Mouse (Mus musculus) cerebellum, adult 2 months (tissue): Measurements from ENCODE around the gene P3h2. TPM values are rescaled to one million over a fixed set of nuclear protein-coding genes. Genes with fewer than 3 reads are reported as not detected.

Experiments used
- DNase-seq, 2 experiments: peaks; one replicate each; pipeline ENCODE4 v3.0.0; 2021
- H3K27ac ChIP-seq: fragments of 200-500 bp; 2 replicates; pipeline ENCODE4 v1.5.1; 2012; ENCODE audit warnings: low read length, control low read depth, inconsistent platforms; ENCODE audit not compliant: insufficient read depth
- H3K27me3 ChIP-seq: fragments of 200-500 bp; 2 replicates; pipeline ENCODE4 v1.6.1; 2012; ENCODE audit warnings: inconsistent platforms, mild to moderate bottlenecking, low read length, moderate library complexity; ENCODE audit not compliant: control insufficient read depth, insufficient read depth
- H3K4me1 ChIP-seq: fragments of 200-500 bp; 2 replicates; pipeline ENCODE4 v1.6.1; 2011; ENCODE audit warnings: low read length; ENCODE audit not compliant: control insufficient read depth, insufficient read depth
- H3K4me3 ChIP-seq: fragments of 200-500 bp; replicated peaks from 2 replicates; pipeline ENCODE3; 2011; ENCODE audit warnings: mild to moderate bottlenecking, low read depth, low read length, control low read depth; ENCODE audit not compliant: insufficient read depth
- CTCF ChIP-seq: fragments of 200-500 bp; IDR thresholded peaks from 2 replicates; pipeline ENCODE4 v1.5.1; 2011; ENCODE audit warnings: low read depth, mild to moderate bottlenecking, control low read depth, low read length, moderate library complexity, borderline replicate concordance; ENCODE audit not compliant: insufficient read depth
- POLR2A ChIP-seq: fragments of 200-500 bp; IDR thresholded peaks from 2 replicates; pipeline ENCODE4 v1.6.1; 2011; ENCODE audit warnings: low read length, control low read depth, borderline replicate concordance; ENCODE audit not compliant: insufficient read depth
- WGBS: fragments of 180-500 bp; shearing (Covaris S2); methylation state at CpG from one replicate; pipeline ENCODE4 v1.1.7; 2018; 5-methylcytosine and 5-hydroxymethylcytosine counted together
- polyA plus RNA-seq: library from polyadenylated mRNA; depleted of rRNA; stranded (reverse); fragments of >200 nt; gene quantifications from 2 replicates; pipeline ENCODE4 v1.2.3, GENCODE M21; 2012

Gene P3h2
- polyA plus RNA-seq, 1 experiment, result 1.2 TPM

DNA sequence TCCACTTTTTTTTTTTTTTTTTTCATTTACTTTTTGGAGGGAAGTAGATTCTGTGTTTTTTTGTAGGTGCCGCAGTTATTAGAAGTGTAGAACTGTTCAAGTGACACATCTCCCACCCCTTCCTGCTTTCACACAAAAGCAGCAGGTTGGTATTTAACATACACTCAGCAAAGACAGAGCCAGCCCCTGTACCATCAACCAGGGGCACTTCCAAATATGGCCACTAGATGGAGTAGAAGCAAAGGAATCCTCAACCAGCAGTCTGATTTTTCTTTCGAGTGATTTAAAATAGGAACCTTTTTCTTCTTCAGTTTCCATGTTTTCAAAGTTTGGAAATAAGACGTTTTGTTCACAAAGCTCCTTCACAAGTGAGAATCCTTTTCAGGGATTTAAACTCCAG, 138.3 kb downstream of the P3h2 start:
- Histone ChIP-seq H3K4me1 (no peaks in the 10 kb centered on the region), H3K27me3 (no peaks in the 10 kb centered on the region), H3K27ac (no peak overlapping the region), H3K4me3 (no peak overlapping the region)
- DNase-seq, result peak; percentile 28 to 32
- TF ChIP-seq CTCF (peak; percentile 65; the same call in 1 of the 2 replicates), POLR2A (no peak)
- 19% methylated on average over 3 of the region's 3 CpGs for whole genome bisulfite sequencing

DNA sequence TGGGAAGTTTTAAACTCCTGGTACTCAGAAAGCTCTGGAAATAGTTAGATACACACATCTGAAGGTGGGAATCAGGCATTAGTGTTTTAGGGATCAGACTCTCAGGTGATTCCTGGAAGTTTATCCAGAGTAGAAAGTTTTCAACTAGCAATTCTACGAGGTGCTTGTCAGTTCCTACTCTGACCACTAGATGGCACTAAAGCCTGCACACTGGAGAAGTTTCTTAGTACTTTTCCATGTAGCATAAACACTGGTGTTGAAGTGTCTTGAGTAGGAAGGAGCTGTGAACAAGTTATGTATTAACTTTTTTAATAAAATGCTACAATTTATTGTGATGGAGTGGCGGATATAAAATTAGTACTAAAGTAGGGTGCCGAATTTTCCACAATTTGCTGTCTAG, 141.7 kb downstream of the P3h2 start:
- WGBS, result 26% methylated on average over 3 of the region's 3 CpGs

DNA sequence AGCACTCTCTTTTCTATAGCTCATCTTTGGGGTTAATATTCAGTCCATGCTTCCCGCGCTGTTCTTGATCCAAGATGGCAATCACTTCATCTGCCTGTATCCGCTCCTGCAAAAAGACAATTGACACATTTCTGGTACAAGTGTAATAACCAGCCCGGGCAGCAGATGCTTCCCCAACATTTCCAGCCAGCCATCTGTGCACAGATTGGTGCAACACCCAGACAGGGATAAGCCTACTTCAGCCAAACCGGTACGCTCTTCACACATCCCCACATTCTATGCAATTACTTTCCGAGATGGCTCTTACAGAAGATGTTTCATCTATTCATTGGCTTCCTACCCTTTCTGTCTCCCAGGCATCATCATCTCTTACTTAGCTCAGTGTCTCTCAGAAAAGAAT, 145.2 kb downstream of the P3h2 start:
- TF ChIP-seq CTCF, result no peak
- TF ChIP-seq POLR2A, result no peak
- WGBS, result 19% methylated on average over 7 of the region's 7 CpGs
- no peaks in the 10 kb centered on the region; the same call in 1 of the 2 replicates for H3K4me1 ChIP-seq
- no peak overlapping the region for H3K27ac ChIP-seq
- peak; percentile 12 to 21 for DNase-seq
- no peaks in the 10 kb centered on the region for H3K27me3 ChIP-seq
- no peak overlapping the region for H3K4me3 ChIP-seq

More for the DNA sequence above, 141.7 kb downstream of the P3h2 start:
- Histone ChIP-seq H3K27me3 (no peaks in the 10 kb centered on the region), H3K4me1 (no peaks in the 10 kb centered on the region; the same call in 1 of the 2 replicates), H3K4me3 (no peak overlapping the region), H3K27ac (no peak overlapping the region)
- peak; percentile 24 to 29 for DNase-seq
- TF ChIP-seq POLR2A, result no peak
- TF ChIP-seq CTCF, result peak; percentile 49; the same call in 1 of the 2 replicates

- H3K27me3 ChIP-seq, result no peaks in the 10 kb centered on the region
- H3K4me3 ChIP-seq, result no peak overlapping the region
- no peak for DNase-seq
- H3K4me1 ChIP-seq, result no peaks in the 10 kb centered on the region; the same call in 1 of the 2 replicates
- no peak for TF ChIP-seq POLR2A
- TF ChIP-seq CTCF, result no peak
- WGBS, result 85% methylated on average over 5 of the region's 5 CpGs
- H3K27ac ChIP-seq, result no peak overlapping the region
These were observed 145.7 kb downstream of the P3h2 start for GRCm38 (mm10) chr16:25959929-25960328.

- H3K27me3 ChIP-seq, result no peaks in the 10 kb centered on the region
- H3K4me3 ChIP-seq, result no peak overlapping the region
- H3K27ac ChIP-seq, result no peak overlapping the region
- DNase-seq, result no peak
- WGBS, result 62% methylated on average over 7 of the region's 7 CpGs
- no peaks in the 10 kb centered on the region; the same call in 1 of the 2 replicates for H3K4me1 ChIP-seq
- no peak for TF ChIP-seq CTCF
These were observed 146.8 kb downstream of the P3h2 start for GRCm38 (mm10) chr16:25958650-25959238.

DNA sequence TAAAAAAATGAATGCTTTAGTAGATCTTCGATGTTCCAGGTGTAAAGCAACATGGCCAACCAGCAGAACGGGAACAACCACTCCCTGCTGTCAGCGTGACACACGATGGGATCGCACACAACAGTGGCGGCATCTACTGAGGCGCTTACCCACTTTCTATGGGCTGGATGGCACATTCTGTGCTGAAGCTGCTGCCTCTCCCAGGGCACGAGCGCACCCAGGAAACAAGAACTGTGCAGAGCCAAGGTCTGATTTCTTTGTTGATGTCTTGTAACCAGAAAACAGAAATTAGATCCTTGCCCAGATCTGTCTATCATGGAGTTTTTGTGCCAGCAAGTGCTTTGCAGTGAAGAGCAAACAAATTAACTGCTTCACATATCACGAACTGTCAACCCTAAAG, 147.4 kb downstream of the P3h2 start:
- Histone ChIP-seq H3K27me3 (no peaks in the 10 kb centered on the region), H3K4me1 (no peaks in the 10 kb centered on the region; the same call in 1 of the 2 replicates), H3K4me3 (no peak overlapping the region), H3K27ac (no peak overlapping the region)
- no peak for TF ChIP-seq POLR2A
- TF ChIP-seq CTCF, result no peak
- WGBS, result 45% methylated on average over 10 of the region's 10 CpGs
- no peak for DNase-seq

DNA sequence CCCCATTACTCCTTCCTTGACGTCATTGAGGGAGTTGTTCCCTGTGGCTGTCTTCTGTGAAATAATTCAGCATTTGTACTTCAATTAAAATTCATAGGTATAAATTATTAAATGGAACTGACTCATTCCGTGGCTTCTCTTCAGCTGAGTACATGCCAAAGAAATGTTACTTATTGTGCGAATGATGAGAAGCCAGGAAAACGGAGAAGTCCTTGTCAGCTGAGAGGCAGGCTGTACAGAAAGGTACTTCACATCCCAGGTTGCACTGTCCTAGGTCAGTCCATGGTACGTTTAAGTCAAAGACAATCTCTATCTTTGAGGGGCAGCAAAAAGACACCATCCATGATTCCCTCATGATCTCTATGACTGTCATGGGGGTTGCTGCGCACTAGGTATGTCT, 148.8 kb downstream of the P3h2 start:
- Histone ChIP-seq H3K4me3 (no peak overlapping the region), H3K4me1 (no peaks in the 10 kb centered on the region; the same call in 1 of the 2 replicates), H3K27me3 (no peaks in the 10 kb centered on the region), H3K27ac (no peak overlapping the region)
- DNase-seq, result no peak
- no peak for TF ChIP-seq POLR2A
- no peak for TF ChIP-seq CTCF
- 84% methylated on average over 6 of the region's 6 CpGs for WGBS

- DNase-seq, result no peak
- TF ChIP-seq POLR2A (no peak), CTCF (no peak)
- 89% methylated on average over 3 of the region's 3 CpGs for WGBS
- H3K4me1 ChIP-seq, result no peaks in the 10 kb centered on the region
- H3K4me3 ChIP-seq, result no peak overlapping the region
- H3K27me3 ChIP-seq, result no peaks in the 10 kb centered on the region
- no peak overlapping the region for H3K27ac ChIP-seq
These were observed 151.0 kb downstream of the P3h2 start for GRCm38 (mm10) chr16:25954614-25955013.
